8 mouse cellular contexts compared by ENCODE assay signal in genomic region chr5:125134795-125135468, GRCm38 (mm10). TPM values are rescaled to one million over a fixed set of nuclear protein-coding genes. Genes with fewer than 3 reads are reported as not detected.
DNase-seq lines count a peak whose midpoint lies in the region; ATAC-seq and TF ChIP-seq lines count a peak whose summit lies in the region.

No protein-coding gene starts in this region.

- H3K4me3 ChIP-seq in intestine, postnatal 0 days (ENCODE audit: low read depth, low read length), result no peak overlapping the region
- H3K4me3 ChIP-seq in limb, embryonic 11.5 days (ENCODE audit: low read depth, low read length), result no peak overlapping the region
- H3K4me3 ChIP-seq in midbrain, embryonic 15.5 days, result no peak overlapping the region

- ATAC-seq in intestine, postnatal 0 days, result peak; percentile 93
- peak; percentile 53 for ATAC-seq in limb, embryonic 11.5 days (ENCODE audit: insufficient number of reproducible peaks, low FRiP score, low TSS enrichment, low read depth)
- ATAC-seq in midbrain, embryonic 15.5 days (replicated peaks), result peak; percentile 57
- ATAC-seq in erythroid progenitor cell, adult 5-6 weeks (replicated peaks; ENCODE audit: low FRiP score, poor library complexity, severe bottlenecking), result no peak

- H3K27me3 ChIP-seq in intestine, postnatal 0 days (replicated peaks; ENCODE audit: control insufficient read depth, insufficient read depth, low read length), result no peaks in the 10 kb centered on the region
- H3K27me3 ChIP-seq in limb, embryonic 11.5 days (ENCODE audit: control insufficient read depth, insufficient read depth, low read length), result no peaks in the 10 kb centered on the region
- H3K27me3 ChIP-seq in midbrain, embryonic 15.5 days (replicated peaks), result no peaks in the 10 kb centered on the region

- H3K9me3 ChIP-seq in intestine, postnatal 0 days (ENCODE audit: control insufficient read depth), result no peaks in the 10 kb centered on the region
- no peaks in the 10 kb centered on the region for H3K9me3 ChIP-seq in limb, embryonic 11.5 days (ENCODE audit: control insufficient read depth, low read length)
- H3K9me3 ChIP-seq in midbrain, embryonic 15.5 days, result no peaks in the 10 kb centered on the region

- DNase-seq in MN1 (ENCODE audit: low spot score), result peak; percentile 90
- DNase-seq in cerebellum, postnatal 10 days, result peak; percentile 70 to 80
- DNase-seq in heart, adult 11 months, result peak; percentile 99
- DNase-seq in limb, embryonic 11.5 days (ENCODE audit: low spot score), result peak; percentile 74
- no peak for DNase-seq in spleen, postnatal 36 days (ENCODE audit: low spot score in 2 of 2)

- 19% methylated on average over 11 of the region's 11 CpGs for WGBS in intestine, postnatal 0 days
- WGBS in limb, embryonic 11.5 days, result 36% methylated on average over 11 of the region's 11 CpGs
- WGBS in midbrain, embryonic 15.5 days, result 12% methylated on average over 11 of the region's 11 CpGs

- H3K9ac ChIP-seq in intestine, postnatal 0 days (ENCODE audit: low read depth, low read length), result no peak overlapping the region
- H3K9ac ChIP-seq in limb, embryonic 11.5 days (ENCODE audit: low read length), result no peak overlapping the region; the same call in 1 of the 2 replicates
- H3K9ac ChIP-seq in midbrain, embryonic 15.5 days, result no peak overlapping the region

- peak overlapping the region; percentile 30 for H3K4me2 ChIP-seq in intestine, postnatal 0 days (replicated peaks; ENCODE audit: low read depth)
- H3K4me2 ChIP-seq in limb, embryonic 11.5 days (ENCODE audit: low read depth, severe bottlenecking), result peak overlapping the region; percentile 20; the same call in 1 of the 2 replicates
- no peak overlapping the region for H3K4me2 ChIP-seq in midbrain, embryonic 15.5 days

- no peak for TF ChIP-seq CTCF in intestine, postnatal 0 days (IDR thresholded peaks at IDR 0.05; ENCODE audit: low read depth)

- H3K4me1 ChIP-seq in intestine, postnatal 0 days (replicated peaks; ENCODE audit: control insufficient read depth, insufficient read depth, low read length), result peaks cover 7% of the 10 kb centered on the region; the same call in 1 of the 2 replicates
- peaks cover 62% of the 10 kb centered on the region for H3K4me1 ChIP-seq in limb, embryonic 11.5 days (ENCODE audit: control insufficient read depth, insufficient read depth, low read length)
- H3K4me1 ChIP-seq in midbrain, embryonic 15.5 days, result peaks cover 79% of the 10 kb centered on the region

- no peaks in the 10 kb centered on the region for H3K36me3 ChIP-seq in intestine, postnatal 0 days (ENCODE audit: control insufficient read depth, insufficient read depth)
- H3K36me3 ChIP-seq in limb, embryonic 11.5 days (ENCODE audit: control insufficient read depth, insufficient read depth, low read length), result no peaks in the 10 kb centered on the region
- H3K36me3 ChIP-seq in midbrain, embryonic 15.5 days (replicated peaks), result no peaks in the 10 kb centered on the region

- peak overlapping the region; percentile 60; the same call in 1 of the 2 replicates for H3K27ac ChIP-seq in intestine, postnatal 0 days (ENCODE audit: low read depth, low read length)
- H3K27ac ChIP-seq in limb, embryonic 11.5 days (replicated peaks; ENCODE audit: low read depth, low read length), result peak overlapping the region; percentile 80
- H3K27ac ChIP-seq in midbrain, embryonic 15.5 days, result peak overlapping the region; percentile 78

RNA-seq across cellular contexts. Expression of gene Ncor2, which starts 44.1 kb away (rescaled TPM):
- polyA plus RNA-seq in intestine, postnatal 0 days (2015; fragmentation: Nextera tagmentation; extraction: Ambion mirVana), result 7.1 and 7.6 TPM in 2 replicates
- 23.6 and 24.3 TPM in 2 replicates for polyA plus RNA-seq in limb, embryonic 11.5 days (2014; fragmentation: Nextera tagmentation; extraction: Ambion mirVana)
- polyA plus RNA-seq in midbrain, embryonic 15.5 days (2015; fragmentation: Nextera tagmentation; extraction: Ambion mirVana), result 25.6 and 27.6 TPM in 2 replicates
- 10.5 and 37.3 TPM in 2 replicates for total RNA-seq in erythroid progenitor cell, adult 5-6 weeks (2015; ENCODE audit: low replicate concordance)
- total RNA-seq in erythroid progenitor cell, adult 5-6 weeks (2017; ENCODE audit: low replicate concordance), result 0.91 and 2.6 TPM in 2 replicates

Comparison
In these comparisons a context has a peak if more than half of its experiments do, and no peak if none do; other contexts are left out.
1. DNase-seq: peak in MN1 (single experiment), cerebellum, postnatal 10 days (2 of 2), heart, adult 11 months (single experiment) and limb, embryonic 11.5 days (single experiment); none in spleen, postnatal 36 days (0 of 2).
2. Peak in every context shown above with its lines, with median percentiles within 50 percentile points of each other: H3K27ac ChIP-seq.